Mouse (Mus musculus) CD4-positive, CD25-positive, alpha-beta regulatory T cell, adult 4 months (primary cell): Measurements from ENCODE around the gene Apol8. TPM values are rescaled to one million over a fixed set of nuclear protein-coding genes. Genes with fewer than 3 reads are reported as not detected.
A peak's percentile ranks its signal among the peaks of the same experiment; 100 is the strongest.

Source experiments
- ATAC-seq: one replicate; pipeline ENCODE4 v1.8.0; 2017
- polyA plus RNA-seq, 2 experiments: library from polyadenylated mRNA; unstranded; fragments of 100-300 nt; shearing (Covaris generic); gene quantifications; one replicate each; pipeline ENCODE4 v1.2.1; 2017

Gene Apol8
- polyA plus RNA-seq, 2 experiments from 2014 or later = not detected

DNA sequence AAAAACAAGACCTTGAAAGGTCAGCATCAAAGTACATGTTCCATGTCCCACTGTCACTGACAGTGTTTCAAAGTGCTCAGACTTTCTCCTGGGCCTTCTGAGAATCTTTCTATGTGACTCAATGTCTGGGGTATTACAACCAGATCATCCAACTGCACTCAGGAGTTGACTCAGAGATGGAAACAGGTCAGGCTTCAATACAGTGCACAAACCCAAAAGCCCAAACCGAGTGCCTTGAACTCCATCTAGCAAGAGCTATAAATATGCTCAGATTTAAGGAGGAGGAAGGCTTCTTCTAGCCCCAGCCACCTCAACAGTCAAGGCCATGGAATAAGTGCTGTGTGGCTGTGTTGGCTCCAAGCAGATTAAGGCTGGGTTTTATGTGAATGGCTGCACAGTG is 29.0 kb upstream of the Apol8 start:
- no peak for ATAC-seq

GRCm38 (mm10) chr15:77784039-77784824 is 27.4 kb upstream of the Apol8 start:
- no peak for ATAC-seq

GRCm38 (mm10) chr15:77782449-77783014 is 25.7 kb upstream of the Apol8 start:
- ATAC-seq = peak; percentile 26

DNA sequence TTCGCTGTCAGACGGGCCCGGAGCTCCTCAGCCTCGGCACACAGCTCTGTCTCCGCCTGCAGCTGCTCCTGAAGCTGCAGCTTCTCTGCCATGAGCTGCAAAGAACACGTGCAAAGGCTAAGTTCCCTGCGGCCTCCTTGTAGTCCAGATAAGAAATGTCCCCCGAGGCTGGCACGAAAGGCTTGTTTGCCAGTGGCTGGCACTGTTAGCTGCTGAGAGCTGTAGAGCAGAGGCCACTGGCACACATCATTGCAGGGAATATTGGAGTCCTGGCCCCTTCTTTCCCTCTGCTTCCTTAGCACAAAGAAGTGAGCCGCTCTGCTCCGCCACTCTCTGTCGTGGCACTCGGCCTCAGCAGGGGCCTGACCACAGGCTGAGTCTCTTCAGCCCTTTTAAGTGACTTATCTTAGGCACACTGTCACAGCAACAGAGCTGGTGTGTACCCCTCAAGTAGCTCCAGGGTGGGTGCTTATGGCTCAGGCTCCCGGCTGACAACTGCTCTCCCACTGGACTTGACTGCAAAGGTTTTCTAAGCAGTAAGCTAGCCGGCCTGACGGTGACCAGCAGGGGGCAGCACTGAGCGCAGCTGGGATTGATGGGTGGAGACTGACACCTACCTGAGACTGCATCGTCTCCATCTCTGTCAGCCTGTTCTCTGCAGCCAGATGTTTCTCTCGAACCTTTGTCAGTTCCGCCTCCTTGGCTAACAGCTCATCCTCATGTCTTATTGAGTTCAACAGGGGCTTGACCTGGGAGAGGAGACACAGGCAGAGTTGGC is 18.6 kb upstream of the Apol8 start:
- peak; percentile 62 for ATAC-seq

DNA sequence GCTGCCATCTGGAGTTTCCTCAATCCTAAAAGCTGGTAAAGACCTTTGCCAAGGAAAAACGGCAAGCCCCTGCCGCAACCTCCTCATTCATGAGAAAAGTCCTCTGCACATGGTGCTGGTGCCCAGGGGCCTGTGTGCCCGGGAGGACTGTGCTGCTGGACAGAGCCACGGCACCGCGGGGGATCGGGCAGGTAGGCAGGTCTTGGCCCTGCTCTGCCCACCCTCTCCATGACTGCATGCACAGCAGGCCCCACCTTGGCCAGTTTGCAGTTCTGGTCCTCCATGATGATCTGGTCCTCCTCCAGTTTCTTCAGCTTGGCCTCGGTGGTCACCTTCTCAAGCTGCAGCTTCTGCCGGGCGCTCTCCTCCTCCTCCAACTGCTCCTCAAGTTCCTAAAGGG is 17.5 kb upstream of the Apol8 start:
- ATAC-seq = no peak

- ATAC-seq = no peak
These were observed 16.5 kb upstream of the Apol8 start for GRCm38 (mm10) chr15:77773099-77773915.

DNA sequence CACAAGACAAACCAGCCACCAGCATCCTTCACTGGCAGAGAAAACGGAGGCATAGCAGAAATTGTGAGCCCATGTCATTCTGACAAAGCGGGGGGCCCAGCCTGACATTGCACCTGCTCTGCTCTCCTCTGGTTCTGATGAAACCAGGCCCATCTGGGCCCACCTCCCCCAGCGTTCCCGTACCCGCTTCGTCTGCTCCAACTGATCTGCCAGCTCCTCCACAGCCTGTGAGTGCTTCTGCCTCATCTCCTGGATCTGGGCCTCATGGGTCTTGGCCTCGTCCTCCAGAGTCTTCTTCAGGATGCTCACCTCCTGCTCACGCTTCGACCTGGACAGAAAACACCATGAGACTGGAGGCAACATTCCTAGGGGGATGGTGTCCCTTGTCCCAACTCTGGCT is 14.1 kb upstream of the Apol8 start:
- ATAC-seq = no peak

DNA sequence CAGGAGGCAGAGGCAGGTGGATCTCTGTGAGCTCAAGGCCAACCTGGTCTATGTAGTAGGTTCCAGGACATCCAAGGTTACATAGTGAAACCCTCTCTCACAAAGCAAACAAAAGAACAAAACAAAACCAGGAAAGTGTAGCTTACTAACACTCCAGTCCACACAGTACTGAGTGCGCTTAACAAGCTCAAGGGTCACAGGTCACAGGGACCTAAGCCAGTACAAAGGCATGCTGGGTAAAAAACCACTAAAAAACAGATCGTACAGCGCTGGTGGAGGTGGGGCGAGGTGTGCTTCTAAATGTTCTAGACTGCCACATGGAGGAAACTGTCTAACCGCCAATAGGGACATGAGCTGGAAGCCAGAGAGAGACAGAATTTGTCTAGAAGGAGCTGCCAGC is 13.5 kb upstream of the Apol8 start:
- ATAC-seq = no peak

DNA sequence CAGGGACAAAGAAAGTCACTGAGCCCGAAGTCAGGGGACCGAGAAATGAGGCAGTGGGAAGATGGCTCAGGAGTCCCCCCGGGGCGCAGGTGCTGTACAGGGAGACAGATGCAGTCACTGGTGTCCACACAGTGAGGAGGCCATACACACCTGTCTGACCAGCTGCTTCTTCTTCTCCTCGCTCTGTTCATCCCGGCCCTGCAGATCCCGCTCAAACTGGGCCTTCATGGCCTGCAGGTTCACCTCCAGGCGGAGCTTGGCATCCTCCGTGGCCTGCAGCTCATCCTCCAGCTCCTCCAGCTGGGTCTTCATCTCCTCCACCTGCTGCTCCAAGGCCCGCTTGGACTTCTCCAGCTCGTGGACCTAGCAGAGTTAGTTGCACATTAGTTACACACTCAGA is 10.2 kb upstream of the Apol8 start:
- ATAC-seq = no peak

DNA sequence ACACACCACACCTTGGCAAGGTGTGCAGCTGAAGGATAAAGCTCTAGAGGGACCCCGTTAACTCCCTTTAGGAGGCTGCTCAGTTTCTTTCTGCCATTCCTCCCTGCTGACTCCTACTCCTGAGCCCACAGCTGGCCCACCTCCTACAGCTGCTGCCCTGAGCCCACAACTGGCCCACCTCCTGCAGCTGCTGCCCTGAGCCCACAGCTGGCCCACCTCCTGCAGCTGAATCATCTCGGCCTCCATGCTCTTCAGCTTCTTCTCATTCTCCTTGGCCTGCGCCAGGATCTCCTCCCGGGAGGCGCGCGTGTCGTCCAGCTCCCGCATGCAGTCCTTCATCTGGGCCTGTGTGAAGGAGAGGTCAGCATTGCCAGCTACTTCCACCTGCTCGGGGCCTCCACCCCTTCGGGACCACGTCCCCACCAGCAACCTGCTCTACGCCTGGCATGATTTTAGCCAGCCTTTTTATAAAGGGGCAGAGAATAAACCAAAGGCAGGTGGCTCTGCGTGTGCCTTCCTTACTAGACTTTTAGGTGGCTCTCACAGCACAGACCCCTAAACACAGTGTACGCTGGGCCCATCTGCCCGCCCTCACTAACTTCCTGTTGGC is 8.8 kb upstream of the Apol8 start:
- ATAC-seq = no peak

- ATAC-seq = no peak
These were observed 7.7 kb upstream of the Apol8 start for GRCm38 (mm10) chr15:77764391-77765006.

GRCm38 (mm10) chr15:77763702-77764101 is 6.9 kb upstream of the Apol8 start:
- ATAC-seq = no peak

- no peak for ATAC-seq
These were observed 6.2 kb upstream of the Apol8 start for GRCm38 (mm10) chr15:77763050-77763449.

DNA sequence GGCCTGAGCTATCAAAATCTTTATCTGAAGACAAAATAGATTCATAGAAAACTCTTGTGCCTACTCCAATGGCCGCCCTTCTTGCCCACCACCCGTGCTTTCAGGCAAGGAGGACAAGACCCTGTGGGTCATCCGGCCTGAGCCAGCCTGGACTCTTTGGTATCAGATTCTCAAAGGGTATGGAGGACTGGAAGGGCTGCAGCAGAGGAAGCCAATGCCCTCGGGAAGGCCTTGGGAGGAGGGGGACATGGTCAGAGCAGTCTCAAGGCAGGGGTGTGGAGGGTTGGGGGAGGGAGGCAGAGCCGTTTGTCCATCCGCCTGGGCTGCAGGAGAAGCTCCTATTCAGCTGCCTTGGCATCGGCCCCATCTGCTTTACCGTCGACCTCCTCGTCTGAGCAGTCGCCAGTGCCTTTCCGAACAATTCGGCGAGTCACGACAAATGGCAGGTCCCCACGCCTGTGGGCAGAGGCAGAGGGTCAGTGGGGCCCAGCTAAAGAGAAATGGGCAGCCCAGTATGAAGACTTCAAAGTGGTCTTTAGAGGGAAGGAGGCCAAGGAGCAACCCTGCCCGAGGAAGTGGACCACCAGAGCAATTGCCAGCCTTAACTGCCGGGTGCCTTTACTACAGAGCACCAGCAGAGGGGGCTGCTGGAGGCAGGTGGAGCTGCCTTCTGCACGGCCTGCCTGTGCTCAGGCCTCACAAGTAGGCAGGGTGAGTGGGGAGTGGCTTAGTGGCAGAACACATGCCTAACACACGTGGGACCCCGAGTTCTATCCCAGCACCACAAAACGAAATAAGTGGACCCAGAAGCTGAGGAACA is 5.0 kb upstream of the Apol8 start:
- peak; percentile 53 for ATAC-seq

GRCm38 (mm10) chr15:77761083-77761482 is 4.3 kb upstream of the Apol8 start:
- no peak for ATAC-seq

- ATAC-seq = no peak
These were observed 3.2 kb upstream of the Apol8 start for GRCm38 (mm10) chr15:77760037-77760436.

DNA sequence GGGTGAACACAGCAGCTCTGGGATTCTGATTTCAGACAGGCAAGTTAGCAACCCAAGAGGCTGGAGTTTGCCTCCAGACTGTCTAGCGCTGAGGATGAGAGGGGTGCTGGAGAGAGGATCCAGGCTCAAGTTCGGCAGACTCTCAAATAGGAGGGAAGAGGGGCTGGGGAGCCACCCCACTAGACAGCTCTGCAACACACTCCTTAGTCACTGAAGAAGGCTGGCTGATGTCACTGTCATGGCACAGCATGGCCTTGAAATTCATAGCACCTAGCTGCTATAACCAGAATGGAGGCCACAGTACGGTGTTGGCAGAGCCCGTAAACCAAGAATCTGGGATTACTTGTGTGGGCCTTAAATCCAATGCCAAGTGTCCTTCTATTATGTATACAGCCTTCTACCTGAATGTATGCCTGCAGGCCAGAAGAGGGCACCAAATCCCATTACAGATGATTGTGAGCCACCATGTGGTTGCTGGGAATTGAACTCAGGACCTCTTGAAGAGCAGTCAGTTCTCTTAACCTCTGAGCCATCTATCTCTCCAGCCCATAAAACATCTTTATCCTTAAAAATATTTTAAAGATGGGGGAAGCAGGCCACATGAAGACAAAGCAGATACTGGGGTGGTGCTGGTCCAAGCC is 903 bp upstream of the Apol8 start:
- no peak for ATAC-seq

- ATAC-seq = no peak
These were observed 722 bp downstream of the Apol8 start for GRCm38 (mm10) chr15:77756081-77756480.

- no peak for ATAC-seq
These were observed 1.7 kb downstream of the Apol8 start for GRCm38 (mm10) chr15:77755132-77755531.

GRCm38 (mm10) chr15:77752443-77752842 is 4.4 kb downstream of the Apol8 start:
- no peak for ATAC-seq
